Mouse (Mus musculus): ENCODE measurements around the gene Mpnd.

Mpnd gene

DNA sequence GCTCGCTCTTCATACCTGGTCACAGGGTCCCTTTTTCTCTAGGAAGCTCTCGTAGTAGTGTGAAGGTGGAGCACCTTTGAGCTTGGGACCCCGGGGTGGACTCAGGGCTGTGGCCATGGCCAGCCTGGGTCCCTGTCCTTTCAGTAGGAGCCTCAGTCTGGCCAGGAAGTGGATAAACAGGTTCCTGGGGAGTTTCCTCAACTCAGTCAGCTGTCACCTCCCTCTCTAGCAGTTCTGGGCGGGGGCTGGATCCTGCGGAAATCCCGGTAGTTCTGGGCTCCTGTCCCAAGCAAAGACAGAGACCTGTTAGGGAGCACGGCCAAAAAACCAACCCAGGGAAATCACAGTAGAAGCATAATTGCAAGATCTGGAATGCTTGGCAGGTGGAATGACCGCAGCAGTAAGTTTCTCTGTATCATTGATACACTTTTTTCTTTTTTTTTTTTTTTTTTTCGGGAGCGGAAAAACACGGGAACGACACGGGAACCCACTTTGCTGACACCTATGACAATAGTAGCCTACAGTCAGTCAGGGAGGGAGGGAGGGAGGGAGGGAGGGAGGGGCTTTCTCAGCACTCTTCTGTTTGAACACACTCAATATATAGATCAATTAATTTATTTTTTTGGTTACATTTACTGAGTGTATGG, at the start of gene Mpnd, which contains the start of gene Stap2:
Gene Mpnd (plus strand): TSS at position 297 of the 647 bp plus-strand sequence.
Gene Stap2 (minus strand): TSS at position 170 of the 647 bp plus-strand sequence.
- DNase-seq, result no peak

DNA sequence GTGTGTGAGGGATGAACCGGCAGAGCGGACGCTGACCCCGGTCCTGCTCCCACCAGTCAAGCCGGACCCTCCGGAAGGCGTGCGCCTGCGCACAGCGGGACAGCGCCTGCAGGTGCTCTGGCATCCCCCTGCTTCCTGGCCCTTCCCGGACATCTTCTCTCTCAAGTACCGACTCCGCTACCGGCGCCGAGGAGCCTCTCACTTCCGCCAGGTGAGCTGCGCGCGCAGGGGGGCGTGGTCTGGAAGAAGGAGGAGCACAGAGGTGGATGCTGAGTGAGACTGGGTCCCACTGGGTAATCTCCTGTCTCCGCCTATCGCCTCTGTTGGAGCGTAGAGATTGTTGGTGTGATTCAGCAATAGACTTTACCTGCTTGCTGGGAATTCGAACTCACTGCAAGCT, 49.4 kb upstream of the Mpnd start:
- peak; percentile 87 for DNase-seq

DNA sequence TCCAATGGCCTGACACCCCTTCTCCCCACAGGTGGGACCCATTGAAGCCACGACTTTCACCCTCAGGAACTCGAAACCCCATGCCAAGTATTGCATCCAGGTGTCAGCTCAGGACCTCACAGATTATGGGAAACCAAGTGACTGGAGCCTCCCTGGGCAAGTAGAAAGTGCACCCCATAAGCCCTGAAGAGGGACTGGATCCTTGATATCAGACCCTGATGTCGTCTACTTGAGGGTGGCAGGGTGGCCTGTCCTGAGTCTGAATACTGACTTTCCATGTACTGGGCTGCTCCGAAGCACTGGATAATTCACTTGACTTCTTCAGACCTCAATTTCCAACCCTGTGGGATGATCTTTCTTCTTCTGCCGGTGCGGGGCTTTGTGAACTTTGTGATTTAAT, 48.9 kb upstream of the Mpnd start:
- DNase-seq, result no peak

DNA sequence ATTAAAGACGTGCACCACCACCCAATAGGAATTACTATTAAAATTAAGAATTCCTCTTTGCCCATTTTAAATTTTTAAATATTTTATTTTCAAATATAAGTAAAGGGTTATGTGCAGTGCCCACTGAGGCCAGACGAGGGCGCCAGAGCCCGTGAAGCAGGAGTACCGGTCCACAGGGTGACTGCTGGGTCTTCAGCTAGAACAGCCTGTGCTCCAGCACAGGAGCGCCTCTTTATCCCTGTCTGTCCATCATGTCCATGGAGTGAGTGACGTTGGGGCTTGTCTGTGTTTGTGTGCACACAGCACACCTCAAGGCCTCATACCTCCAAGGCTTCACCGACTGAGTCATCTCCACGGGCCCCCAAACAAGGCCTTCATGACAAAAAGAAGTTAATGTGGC, 48.3 kb upstream of the Mpnd start:
- DNase-seq, result peak; percentile 63

DNA sequence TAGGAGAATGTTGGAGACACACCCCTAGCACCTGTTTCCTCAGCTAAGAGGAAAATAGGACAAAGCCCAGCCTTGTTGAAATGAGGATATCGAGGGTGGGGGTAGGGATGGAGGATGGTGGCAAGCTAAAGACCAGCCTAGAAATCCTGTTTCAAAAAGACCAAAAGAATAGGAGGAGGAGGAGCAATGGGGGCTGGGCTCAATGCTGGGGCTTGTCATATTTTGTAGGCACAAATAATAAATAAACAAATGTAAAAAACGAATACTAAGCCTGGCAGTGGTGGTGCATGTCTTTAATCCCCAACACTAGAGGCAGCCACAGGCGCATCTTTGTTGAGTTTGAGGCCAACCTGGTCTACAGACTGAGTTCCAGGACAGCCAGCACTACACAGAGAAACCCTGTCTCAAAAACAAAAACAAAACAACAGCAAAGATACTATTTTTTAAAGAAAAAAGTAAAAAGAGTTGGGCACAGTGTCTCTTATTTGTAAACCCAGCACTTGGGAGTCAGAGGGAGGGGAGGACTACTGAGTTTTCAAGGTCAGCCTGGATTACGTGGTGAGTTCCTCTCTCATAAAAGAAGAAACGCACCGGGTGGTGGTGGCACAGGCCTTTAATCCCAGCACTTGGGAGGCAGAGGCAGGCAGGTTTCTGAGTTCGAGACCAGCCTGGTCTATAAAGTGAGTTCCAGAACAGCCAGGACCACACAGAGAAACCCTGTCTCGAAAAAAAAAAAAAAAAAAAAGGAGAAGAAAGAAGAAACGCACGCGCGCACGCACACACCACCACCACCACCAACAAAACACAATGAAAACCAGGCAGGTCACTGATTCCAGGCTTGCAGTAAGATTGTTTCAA, 47.6 kb upstream of the Mpnd start:
- no peak for DNase-seq

DNA sequence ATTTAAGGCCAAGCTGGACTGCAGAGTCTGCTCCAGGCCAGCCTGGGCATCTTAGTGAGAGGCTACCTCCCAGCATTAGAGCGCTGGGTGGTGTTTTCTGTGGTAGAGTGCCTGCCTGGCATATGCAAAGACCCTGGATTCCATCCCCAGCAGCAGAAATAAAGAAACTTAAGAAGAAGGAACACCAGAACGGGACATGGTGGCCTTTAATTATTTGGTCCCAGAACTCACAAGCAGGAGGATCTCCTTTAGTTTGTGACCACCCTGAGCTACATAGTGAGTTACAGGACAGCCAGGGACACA, 47.0 kb upstream of the Mpnd start:
- no peak for DNase-seq

DNA sequence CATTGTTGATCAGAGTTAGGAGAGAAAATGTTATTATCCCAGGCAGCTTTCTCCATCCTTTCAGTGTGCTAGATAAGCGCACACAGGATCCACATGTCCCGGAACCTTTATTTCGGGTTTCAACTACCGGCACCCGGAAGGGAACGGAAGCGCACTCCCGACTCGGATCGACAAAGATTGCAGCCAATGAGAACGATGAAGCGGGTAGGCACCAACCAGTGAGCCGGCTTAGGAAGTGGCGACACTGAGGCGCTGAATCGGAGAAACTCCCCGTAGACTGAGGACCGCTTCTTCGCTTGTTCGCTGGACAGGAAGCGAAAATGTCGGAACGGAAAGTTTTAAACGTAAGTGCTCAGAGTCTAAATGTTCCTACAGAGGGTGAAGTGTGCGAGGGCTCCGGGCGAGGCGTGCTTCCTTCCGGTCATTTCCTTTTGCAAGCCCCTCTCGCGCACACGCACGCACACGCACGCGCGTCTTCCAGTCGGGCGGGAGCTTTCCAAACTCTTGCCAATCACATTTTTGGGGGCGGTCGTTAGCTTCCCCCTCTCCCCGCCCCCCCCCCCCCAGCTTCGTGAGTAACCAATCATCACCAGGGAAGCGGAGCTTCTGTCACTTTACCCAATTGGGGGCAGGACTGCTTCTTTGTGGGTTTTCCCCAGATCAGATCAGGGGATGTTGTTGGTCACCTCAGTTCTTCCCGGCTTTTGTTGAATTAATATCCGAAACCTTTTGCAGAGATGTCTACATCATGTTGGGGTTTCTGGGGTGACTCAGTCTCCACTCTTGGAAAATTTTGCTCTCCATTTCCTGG, 46.4 kb upstream of the Mpnd start, which contains the start of gene Yju2:
Gene Yju2 (plus strand): TSS at position 182 of the 811 bp plus-strand sequence.
- peak; percentile 95 for DNase-seq

DNA sequence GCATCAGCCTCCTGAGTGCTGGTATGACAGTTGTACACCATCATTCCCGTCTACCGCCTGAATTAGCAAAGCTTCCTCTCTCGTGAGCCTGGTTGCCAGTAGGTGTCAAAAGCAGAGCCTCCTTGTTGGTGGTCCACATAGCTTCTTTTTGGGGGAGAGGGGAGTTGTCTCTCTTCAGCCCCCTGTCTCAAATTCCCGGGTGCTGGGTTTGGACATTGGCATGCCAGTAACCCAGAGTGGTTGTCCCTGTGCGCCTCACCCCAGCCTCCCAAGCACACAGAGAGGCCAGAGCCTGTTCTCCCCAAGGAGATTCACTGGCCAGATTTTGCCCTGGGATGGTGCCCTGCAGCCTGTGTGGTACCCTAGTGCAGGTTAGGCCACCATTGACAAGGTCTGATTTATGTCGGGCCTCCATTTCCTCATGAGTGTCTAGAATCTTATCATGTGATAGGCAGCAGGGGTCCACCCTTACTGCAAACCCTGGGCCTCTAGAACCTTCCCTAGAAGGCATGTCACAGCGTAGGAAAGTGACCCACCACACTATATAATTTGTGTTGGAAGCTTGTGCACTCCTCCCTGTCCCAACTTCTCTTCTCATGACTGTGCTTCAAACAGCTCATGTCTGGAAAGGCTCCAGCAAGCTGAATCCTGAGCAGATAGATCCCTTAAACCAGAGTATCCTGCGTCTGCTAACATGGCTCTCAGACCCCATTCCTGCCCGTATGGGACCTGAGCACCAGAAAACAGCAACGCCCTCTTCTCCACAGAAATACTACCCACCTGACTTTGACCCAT, 45.4 kb upstream of the Mpnd start:
- DNase-seq, result no peak

DNA sequence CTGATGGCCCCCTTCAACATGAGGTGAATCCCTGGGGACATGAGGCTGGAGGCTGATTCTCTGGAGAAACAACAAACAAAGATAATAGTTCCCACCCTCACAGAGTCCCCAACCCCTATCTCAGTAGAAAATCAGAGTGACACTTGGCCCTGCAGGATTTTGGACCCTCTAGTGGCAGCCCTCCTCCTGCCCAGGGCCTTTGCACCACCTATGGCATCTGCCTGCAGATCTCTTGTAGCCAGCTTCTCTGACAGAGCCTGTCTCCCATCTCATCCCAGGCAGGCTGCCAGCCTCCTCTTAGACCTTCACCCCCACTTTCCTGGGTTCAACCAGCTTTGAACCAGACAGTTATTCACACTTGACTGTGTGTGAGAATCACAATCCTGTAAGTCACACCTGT, 44.7 kb upstream of the Mpnd start:
- DNase-seq, result no peak

DNA sequence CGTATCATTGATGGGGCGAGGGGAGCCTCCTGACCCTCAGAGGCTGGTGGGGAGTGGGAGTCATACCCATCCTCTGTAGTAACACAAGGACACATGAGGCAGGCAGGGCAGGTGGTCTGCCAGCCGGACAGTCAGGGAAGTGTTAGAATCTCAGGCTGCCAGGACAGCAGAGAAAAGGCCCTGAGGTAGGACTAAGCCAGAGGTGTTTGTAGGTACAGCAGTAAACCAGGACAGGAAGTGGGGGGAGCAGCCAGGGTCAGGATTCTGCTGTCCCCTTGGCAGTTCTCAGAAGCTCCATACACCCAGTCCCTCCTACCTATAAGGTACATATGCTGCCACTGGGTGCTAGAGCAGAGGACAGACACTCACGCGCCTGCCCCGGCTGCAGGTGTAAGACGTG, 43.9 kb upstream of the Mpnd start:
- no peak for DNase-seq

DNA sequence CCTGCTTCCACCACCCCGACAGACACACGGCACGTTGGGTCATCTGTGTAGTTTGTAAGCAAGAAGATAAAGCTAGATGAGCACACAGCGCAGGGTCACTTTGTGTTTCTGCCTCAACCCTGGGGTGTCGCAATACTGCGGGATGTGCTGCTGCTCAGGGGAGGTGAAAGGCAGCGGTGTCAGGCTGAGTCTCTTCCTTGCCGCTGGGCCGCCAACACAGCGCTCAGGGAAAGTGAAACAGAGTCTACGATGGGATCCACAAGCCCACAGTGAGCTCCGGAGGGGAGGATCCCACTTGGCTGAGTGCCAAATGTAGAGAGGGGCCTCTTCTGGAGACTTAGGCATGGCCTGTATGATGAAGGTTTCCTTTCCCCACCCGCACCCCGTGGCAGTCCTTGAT, 42.3 kb upstream of the Mpnd start:
- DNase-seq, result no peak

DNA sequence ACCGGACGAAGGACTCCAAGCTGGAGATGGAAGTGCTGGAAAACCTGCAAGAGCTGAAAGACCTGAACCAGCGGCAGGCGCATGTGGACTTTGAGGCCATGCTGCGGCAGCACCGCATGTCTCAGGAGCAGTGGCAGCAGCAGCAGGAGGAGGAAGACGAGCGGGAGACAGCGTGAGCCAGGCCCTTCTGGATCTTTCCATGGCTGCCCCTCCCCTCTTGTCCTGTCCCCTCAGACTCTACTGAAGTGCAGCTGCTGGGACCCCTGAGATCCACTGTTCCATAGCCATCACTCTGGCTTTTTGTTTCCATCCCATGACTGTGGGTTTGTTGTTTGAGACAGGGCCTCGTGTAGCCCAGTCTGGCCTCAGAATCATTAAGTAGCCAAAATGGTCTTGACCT, 41.0 kb upstream of the Mpnd start:
- DNase-seq, result no peak

DNA sequence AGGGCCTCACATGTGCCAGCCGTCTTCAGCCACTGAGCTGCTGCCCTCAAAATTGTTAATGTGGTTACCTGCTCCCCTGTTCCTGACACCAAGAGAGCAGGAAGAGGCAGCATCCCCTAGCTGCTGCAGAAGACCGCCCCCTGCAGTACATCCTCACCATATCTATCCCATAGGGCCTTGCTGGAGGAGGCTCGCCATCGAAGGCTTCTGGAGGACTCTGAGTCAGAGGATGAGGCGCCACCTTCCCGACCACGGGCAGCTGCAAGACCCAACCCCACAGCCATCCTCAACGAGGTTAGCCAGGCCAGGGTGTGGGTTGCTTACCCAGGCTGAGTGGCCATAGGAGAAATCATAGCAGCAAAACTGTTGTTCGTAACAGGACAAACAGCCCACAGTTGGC, 40.5 kb upstream of the Mpnd start:
- DNase-seq, result no peak

DNA sequence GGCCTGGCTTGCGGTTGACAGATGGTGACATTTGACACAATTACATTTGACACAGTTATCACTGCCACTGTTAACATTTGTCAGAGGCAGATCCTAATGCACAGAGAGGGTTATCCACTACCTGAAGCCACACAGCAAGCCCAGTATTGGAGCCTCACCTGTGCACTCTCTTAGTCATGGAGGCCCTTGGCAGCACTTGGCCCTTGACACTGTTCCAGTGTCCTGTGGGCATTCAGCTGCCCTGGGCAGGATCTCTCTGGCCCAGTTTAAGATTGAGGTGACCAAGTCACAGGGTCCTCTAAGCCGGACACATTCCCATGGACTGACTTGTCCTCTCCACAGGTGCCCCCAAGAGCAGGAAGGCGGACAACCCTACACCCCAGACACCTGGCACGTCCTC, 38.3 kb upstream of the Mpnd start:
- no peak for DNase-seq

DNA sequence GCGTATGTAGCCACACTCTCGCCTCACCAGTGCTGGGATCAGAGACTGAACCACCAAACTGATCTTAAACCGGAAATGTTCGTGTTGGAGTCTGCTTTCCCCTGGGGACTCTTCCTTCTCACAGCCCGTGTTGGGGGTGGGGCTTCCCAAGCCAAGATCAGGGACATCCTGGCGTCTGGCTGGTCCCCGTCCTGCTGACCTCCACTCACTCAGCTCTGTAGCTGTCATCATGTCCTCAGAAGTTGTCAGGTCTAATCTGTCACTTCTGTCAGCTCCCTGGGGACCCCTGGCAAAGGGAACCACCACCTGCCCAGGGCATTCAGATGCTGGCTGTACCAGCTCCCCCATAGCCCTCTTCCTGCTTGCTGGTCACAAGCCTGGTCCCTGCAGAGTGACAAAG, 37.3 kb upstream of the Mpnd start:
- DNase-seq, result no peak

DNA sequence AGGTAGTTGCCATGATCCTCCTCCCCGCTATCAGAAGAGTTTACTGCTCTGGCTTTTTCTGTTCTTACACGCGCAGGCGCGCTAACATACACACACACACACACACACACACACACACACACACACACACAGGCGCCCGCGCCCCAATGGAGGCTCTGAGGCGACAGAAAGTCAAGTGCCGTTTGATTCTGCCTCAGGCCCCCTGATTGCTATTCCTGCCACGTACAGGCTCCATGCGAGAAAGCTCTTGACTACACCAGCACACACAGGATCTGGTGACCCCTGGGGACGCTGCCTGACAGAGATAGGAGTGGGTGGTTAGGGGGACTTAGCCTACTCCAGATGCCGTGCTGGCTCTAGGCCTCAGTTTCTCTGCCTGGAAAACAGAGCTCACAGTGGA, 36.0 kb upstream of the Mpnd start:
- no peak for DNase-seq

DNA sequence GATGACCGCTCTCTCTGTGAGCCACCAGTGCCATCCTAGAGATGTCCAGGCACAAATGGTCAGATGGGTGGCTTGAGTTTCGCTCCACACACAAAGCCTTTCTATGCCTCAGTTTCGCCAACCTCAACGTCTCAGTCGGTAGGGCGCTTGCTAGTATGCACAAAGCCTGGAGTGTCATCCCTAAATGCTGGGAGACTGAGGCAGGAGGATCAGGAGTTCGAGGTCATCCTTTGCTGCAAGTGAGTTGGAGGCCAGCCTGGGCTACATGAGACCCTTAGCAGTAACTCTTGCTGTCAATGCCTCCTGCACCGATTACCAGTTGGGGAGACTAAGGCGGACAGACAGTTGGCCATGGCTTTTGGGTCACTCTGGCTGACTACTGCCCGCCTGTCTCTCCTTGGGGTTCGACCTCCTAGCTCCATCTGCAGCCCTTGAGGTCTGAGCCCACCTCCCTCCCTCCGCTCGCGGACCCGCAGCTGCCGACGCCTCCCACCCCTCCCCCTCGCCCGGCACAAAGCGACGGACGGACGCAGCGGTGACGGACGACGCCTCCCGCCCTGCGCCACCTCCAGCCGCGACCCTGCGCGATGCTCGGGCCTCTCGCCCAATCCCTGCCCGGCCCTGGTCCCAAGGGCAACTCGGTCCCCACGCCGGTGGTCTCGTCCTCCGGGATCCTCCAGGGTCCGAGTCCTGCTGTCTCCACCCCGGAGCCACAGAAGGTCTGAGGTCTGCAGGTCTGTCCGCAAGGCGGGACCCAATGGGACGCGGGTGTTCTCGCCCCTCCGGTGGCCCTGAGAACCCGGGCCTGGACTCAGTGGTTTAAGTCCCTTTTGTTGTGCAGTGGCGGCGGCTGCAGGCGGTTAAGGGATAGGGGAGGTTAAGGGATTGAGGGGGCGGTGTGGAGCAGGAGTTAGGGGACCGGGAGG, 35.3 kb upstream of the Mpnd start, which contains the start of gene Shd:
Gene Shd (plus strand): TSS at position 502 of the 926 bp plus-strand sequence.
- no peak for DNase-seq

DNA sequence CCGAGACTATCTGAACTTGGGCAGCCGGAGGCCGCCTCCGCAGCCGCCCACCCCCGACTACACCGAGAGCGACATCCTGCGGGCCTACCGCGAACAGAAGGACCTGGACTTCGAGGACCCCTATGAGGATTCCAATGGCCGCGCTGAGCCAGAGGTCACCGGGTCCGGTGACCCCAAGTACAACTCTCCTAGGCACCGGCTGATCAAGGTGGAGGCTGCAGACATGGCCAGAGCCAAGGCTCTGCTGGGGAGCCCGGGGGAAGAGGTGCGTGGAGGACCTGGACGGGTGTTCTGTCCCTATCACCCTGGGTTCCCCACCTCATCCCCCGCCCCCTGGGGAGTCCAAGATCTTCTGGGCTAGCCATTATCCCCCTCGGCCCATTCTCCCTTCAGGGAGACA, 34.1 kb upstream of the Mpnd start:
- DNase-seq, result no peak

DNA sequence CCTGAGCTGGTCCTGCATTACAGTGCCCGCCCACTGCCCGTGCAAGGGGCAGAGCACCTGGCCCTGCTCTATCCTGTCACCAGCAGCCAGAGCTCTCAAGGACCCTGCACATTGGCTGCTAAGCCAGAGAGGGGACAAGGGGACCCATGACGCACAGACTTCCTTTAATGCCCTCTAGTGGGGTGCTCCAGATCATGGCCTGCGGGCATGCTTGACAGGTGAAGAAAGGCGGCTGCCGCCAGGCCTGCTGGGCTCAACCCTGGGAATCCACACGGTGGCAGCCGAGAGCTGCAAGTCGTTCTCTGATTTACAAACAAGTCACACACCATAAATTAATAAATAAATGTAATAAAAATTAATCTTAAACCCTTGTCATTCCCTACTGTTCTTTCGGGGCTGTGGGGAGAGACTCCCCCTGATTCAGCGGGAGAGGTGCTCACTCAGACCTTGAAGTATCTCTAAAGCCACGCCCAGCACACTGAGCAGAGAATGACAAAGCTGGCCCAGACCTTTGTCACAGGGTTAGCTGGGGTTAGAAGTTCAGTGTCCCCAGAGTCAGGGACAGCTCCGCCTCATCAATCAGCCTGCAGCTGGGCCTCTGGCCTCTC, 29.2 kb upstream of the Mpnd start:
- peak; percentile 75 for DNase-seq

DNA sequence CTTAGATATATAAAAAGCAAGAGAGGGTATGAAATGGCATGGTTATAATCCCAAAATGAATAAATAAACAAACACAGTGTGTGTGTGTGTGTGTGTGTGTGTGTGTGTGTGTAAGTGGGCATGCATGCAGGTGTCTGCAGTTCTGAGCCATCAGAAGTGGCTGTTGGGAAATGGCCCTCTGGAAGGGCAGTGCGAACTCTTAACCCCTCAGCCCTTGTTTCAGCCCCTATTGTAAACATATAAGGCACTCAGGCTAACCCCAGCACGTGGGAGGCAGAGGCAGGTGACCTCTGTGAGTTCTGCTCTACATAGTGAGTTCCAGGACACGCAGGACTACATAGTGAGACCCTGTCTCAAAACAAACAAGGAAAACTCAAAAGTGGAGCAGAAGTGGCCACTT, 28.2 kb upstream of the Mpnd start:
- no peak for DNase-seq

All from right cerebral cortex, adult 18-20 months (tissue).